Mouse (Mus musculus) frontal cortex, adult 2 months (tissue): ENCODE data around the gene Abhd8. TPM values are rescaled to one million over a fixed set of nuclear protein-coding genes. Genes with fewer than 3 reads are reported as not detected.

ENCODE experiments used
- polyA plus RNA-seq: library from polyadenylated mRNA; depleted of rRNA; stranded (reverse); fragments of >200 nt; gene quantifications from 2 replicates; pipeline ENCODE4 v1.2.3, GENCODE M21; 2012; rRNA removed

Gene Abhd8
- polyA plus RNA-seq, 1 experiment = 380 TPM

Other genes starting within 250 kb of the Abhd8 start
- 38.0 and 38.1 TPM in 2 replicates for gene Myo9b, start 190.9 kb downstream of the Abhd8 start, polyA plus RNA-seq
- gene Haus8, start 190.7 kb downstream of the Abhd8 start, polyA plus RNA-seq = 12.3 and 12.5 TPM in 2 replicates
- gene Use1, start 96.8 kb downstream of the Abhd8 start, polyA plus RNA-seq = 174 and 195 TPM in 2 replicates
- 11.4 and 12.9 TPM in 2 replicates for gene Ocel1, start 92.4 kb downstream of the Abhd8 start, polyA plus RNA-seq
- gene Nr2f6, start 81.7 kb downstream of the Abhd8 start, polyA plus RNA-seq = 42.5 and 42.8 TPM in 2 replicates
- 8.9 and 11.8 TPM in 2 replicates for gene Ushbp1, start 67.9 kb downstream of the Abhd8 start, polyA plus RNA-seq
- gene Babam1, start 66.8 kb downstream of the Abhd8 start, polyA plus RNA-seq = 131 and 140 TPM in 2 replicates
- gene Ankle1, start 57.6 kb downstream of the Abhd8 start, polyA plus RNA-seq = 0.56 and 1.2 TPM in 2 replicates
- 45.0 and 57.4 TPM in 2 replicates for gene Mrpl34, start 1.3 kb upstream of the Abhd8 start, polyA plus RNA-seq
- gene Dda1, start 5.5 kb upstream of the Abhd8 start, polyA plus RNA-seq = 123 and 146 TPM in 2 replicates
- gene Ano8, start 22.3 kb upstream of the Abhd8 start, polyA plus RNA-seq = 74.5 and 77.0 TPM in 2 replicates
- gene Gtpbp3, start 24.4 kb upstream of the Abhd8 start, polyA plus RNA-seq = 32.4 and 34.4 TPM in 2 replicates
- 9.7 and 13.6 TPM in 2 replicates for gene Plvap, start 48.1 kb upstream of the Abhd8 start, polyA plus RNA-seq
- not detected in 2 replicates for gene Ccdc194, start 62.1 kb upstream of the Abhd8 start, polyA plus RNA-seq
- 20.9 and 22.9 TPM in 2 replicates for gene Bst2, start 73.8 kb upstream of the Abhd8 start, polyA plus RNA-seq
- 81.2 and 87.6 TPM in 2 replicates for gene Mvb12a, start 79.3 kb upstream of the Abhd8 start, polyA plus RNA-seq
- 0.13 and 0.14 TPM in 2 replicates for gene Tmem221, start 95.2 kb upstream of the Abhd8 start, polyA plus RNA-seq
- 0.06 TPM in 1 of 2 replicates, not detected in the other for gene Nxnl1, start 102.9 kb upstream of the Abhd8 start, polyA plus RNA-seq
- gene Slc27a1, start 105.2 kb upstream of the Abhd8 start, polyA plus RNA-seq = 183 and 191 TPM in 2 replicates
- gene Pgls, start 128.5 kb upstream of the Abhd8 start, polyA plus RNA-seq = 45.6 and 51.6 TPM in 2 replicates
- gene Fam129c, start 134.0 kb upstream of the Abhd8 start, polyA plus RNA-seq = 4.3 and 4.5 TPM in 2 replicates
- 99.4 and 104 TPM in 2 replicates for gene Colgalt1, start 147.3 kb upstream of the Abhd8 start, polyA plus RNA-seq
- gene Unc13a, start 208.1 kb upstream of the Abhd8 start, polyA plus RNA-seq = 172 and 176 TPM in 2 replicates
- 5.6 and 5.7 TPM in 2 replicates for gene Jak3, start 212.6 kb upstream of the Abhd8 start, polyA plus RNA-seq
- gene Insl3, start 225.6 kb upstream of the Abhd8 start, polyA plus RNA-seq = 1.4 and 1.8 TPM in 2 replicates
- 0.71 and 1.0 TPM in 2 replicates for gene B3gnt3, start 238.1 kb upstream of the Abhd8 start, polyA plus RNA-seq